ENCODE assay signal across 25 mouse cellular contexts in the genomic region with DNA sequence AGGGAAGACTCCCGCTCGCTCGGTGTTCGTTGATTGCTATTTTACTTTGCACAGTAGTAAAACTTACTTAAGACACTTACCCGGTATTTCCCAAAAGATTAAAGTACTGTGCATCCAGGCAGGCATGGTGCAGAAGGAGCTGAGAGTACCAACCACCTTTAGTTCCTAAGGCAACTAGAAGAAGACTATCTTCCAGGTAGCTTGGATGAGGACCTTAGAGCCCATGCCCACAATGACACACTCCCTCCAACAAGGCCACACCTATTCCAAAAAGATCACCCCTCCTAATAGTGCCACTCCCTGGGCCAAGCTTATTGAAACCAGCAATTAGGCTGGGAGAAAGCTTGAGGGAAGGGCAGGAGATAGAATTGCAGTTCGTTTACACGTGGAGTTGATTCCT. TPM values are rescaled to one million over a fixed set of nuclear protein-coding genes. Genes with fewer than 3 reads are reported as not detected.
DNase-seq lines count a peak whose midpoint lies in the region; ATAC-seq and TF ChIP-seq lines count a peak whose summit lies in the region.
"Had no signal": no experiment of that assay in that cellular context is flagged by ENCODE, and none has a peak within 500 bp of the region (broad histone marks: within the 10 kb centered on the region; RNA-seq: fewer than 3 reads in every experiment).

No protein-coding gene starts in this region.

- H3K36me3 ChIP-seq in heart, postnatal 0 days (replicated peaks; ENCODE audit: control insufficient read depth, insufficient read depth, low read length), result no peaks in the 10 kb centered on the region
- H3K36me3 ChIP-seq in heart, embryonic 10.5 days, result no peaks in the 10 kb centered on the region
- no peaks in the 10 kb centered on the region for H3K36me3 ChIP-seq in E14TG2a.4 (ENCODE audit: insufficient read depth, low read length)
- H3K36me3 ChIP-seq: forebrain, embryonic 10.5 days; forebrain, embryonic 15.5 days; hindbrain, embryonic 15.5 days; limb, embryonic 12.5 days; lung, embryonic 15.5 days; midbrain, embryonic 10.5 days; midbrain, embryonic 15.5 days; neural tube, embryonic 12.5 days had no signal

- no peak overlapping the region for H3K27ac ChIP-seq in heart, postnatal 0 days (ENCODE audit: low read depth)
- H3K27ac ChIP-seq in heart, embryonic 10.5 days, result no peak overlapping the region
- H3K27ac ChIP-seq: forebrain, embryonic 10.5 days; forebrain, embryonic 15.5 days; hindbrain, embryonic 15.5 days; limb, embryonic 12.5 days; lung, embryonic 15.5 days; midbrain, embryonic 10.5 days; midbrain, embryonic 15.5 days; neural tube, embryonic 12.5 days had no signal

- 48% methylated on average over 7 of the region's 7 CpGs for WGBS in heart, postnatal 0 days
- 41% methylated on average over 7 of the region's 7 CpGs for WGBS in heart, embryonic 10.5 days

- ATAC-seq in heart, postnatal 0 days (ENCODE audit: insufficient read depth, low read depth), result no peak
- ATAC-seq: forebrain, embryonic 15.5 days; inflammation-experienced regulatory T-cells, adult 6 months; midbrain, embryonic 15.5 days had no signal

- no peaks in the 10 kb centered on the region for H3K9me3 ChIP-seq in heart, postnatal 0 days (replicated peaks; ENCODE audit: control insufficient read depth, low read length)
- no peaks in the 10 kb centered on the region for H3K9me3 ChIP-seq in heart, embryonic 10.5 days
- peaks cover 7% of the 10 kb centered on the region; the same call in 1 of the 2 replicates for H3K9me3 ChIP-seq in E14TG2a.4 (ENCODE audit: low read length)
- H3K9me3 ChIP-seq: forebrain, embryonic 10.5 days; forebrain, embryonic 15.5 days; hindbrain, embryonic 15.5 days; limb, embryonic 12.5 days; lung, embryonic 15.5 days; midbrain, embryonic 10.5 days; midbrain, embryonic 15.5 days; neural tube, embryonic 12.5 days had no signal

- H3K4me2 ChIP-seq in heart, postnatal 0 days (ENCODE audit: low read depth, low read length), result peak overlapping the region; percentile 44; the same call in 1 of the 2 replicates
- H3K4me2 ChIP-seq: forebrain, embryonic 15.5 days had no signal

- no peaks in the 10 kb centered on the region for H3K27me3 ChIP-seq in heart, postnatal 0 days (ENCODE audit: control insufficient read depth, insufficient read depth, low read length)
- 0 out of 2 replicates have a peak, but pooled peaks cover 4% of the 10 kb centered on the region for H3K27me3 ChIP-seq in heart, embryonic 10.5 days (ENCODE audit: insufficient read depth, poor library complexity, severe bottlenecking)
- peaks cover 50% of the 10 kb centered on the region for H3K27me3 ChIP-seq in E14TG2a.4 (ENCODE audit: insufficient read depth, low read length)
- H3K27me3 ChIP-seq: forebrain, embryonic 15.5 days; lung, embryonic 15.5 days; midbrain, embryonic 15.5 days; neural tube, embryonic 12.5 days had no signal

- H3K4me3 ChIP-seq in heart, postnatal 0 days (ENCODE audit: low read depth, low read length), result no peak overlapping the region
- H3K4me3 ChIP-seq in heart, embryonic 10.5 days, result no peak overlapping the region; the same call in 1 of the 2 replicates
- H3K4me3 ChIP-seq in E14TG2a.4 (replicated peaks; ENCODE audit: low read length), result peak overlapping the region; percentile 41
- H3K4me3 ChIP-seq: forebrain, embryonic 15.5 days; hindbrain, embryonic 15.5 days; limb, embryonic 12.5 days; lung, embryonic 15.5 days; midbrain, embryonic 15.5 days; neural tube, embryonic 12.5 days had no signal

- no peak for TF ChIP-seq CTCF in heart, postnatal 0 days (IDR thresholded peaks at IDR 0.05; ENCODE audit: low read depth)
- TF ChIP-seq CTCF in E14TG2a.4 (conservative IDR thresholded peaks at IDR 0.05; ENCODE audit: low read length), result no peak

- intact Hi-C loops in heart, postnatal 25 days (cut with DNase I), result no loop called here

- no peak for TF ChIP-seq EP300 in heart, postnatal 0 days (IDR thresholded peaks at IDR 0.05; ENCODE audit: low read depth)

- H3K4me1 ChIP-seq in heart, postnatal 0 days (ENCODE audit: control insufficient read depth, insufficient read depth), result no peaks in the 10 kb centered on the region
- H3K4me1 ChIP-seq in heart, embryonic 10.5 days, result no peaks in the 10 kb centered on the region
- peaks cover 28% of the 10 kb centered on the region for H3K4me1 ChIP-seq in E14TG2a.4 (replicated peaks; ENCODE audit: low read depth, low read length)
- H3K4me1 ChIP-seq: forebrain, embryonic 15.5 days; limb, embryonic 12.5 days; lung, embryonic 15.5 days; midbrain, embryonic 15.5 days; neural tube, embryonic 12.5 days had no signal

- no peak overlapping the region for H3K9ac ChIP-seq in heart, postnatal 0 days (replicated peaks; ENCODE audit: low read depth, low read length)
- H3K9ac ChIP-seq: forebrain, embryonic 15.5 days; hindbrain, embryonic 15.5 days; limb, embryonic 12.5 days; lung, embryonic 15.5 days; midbrain, embryonic 15.5 days; neural tube, embryonic 12.5 days had no signal

- peak; percentile 77 for DNase-seq in heart, adult 11 months
- DNase-seq in heart, postnatal 25 days (ENCODE audit: low spot score), result no peak
- DNase-seq in heart, postnatal 0 days (ENCODE audit: low spot score), result no peak
- no peak for DNase-seq in heart, embryonic 10.5 days (ENCODE audit: low spot score)
- peak; percentile 38 for DNase-seq in ZHBTc4 (ENCODE audit: low read depth, low spot score)
- DNase-seq in layer of hippocampus, postnatal 14 days (ENCODE audit: low spot score in 2 of 2), result no peak
- DNase-seq: adrenal gland, adult 8-10 months; cerebellum, adult 2 months; cerebellum, postnatal 25 days; gastrocnemius, postnatal 25 days; heart, postnatal 4 days; kidney, adult 11 months; kidney, postnatal 36 days; layer of hippocampus, postnatal 36 days; thymus, postnatal 4 days had no signal

RNA-seq across cellular contexts. Expression of a gene that starts 46.0 kb away (rescaled TPM):
- total RNA-seq in heart, postnatal 25 days (2021), result 10 to 100 TPM; 42.9 to 43.7 TPM
- total RNA-seq in heart, postnatal 0 days (2014; rRNA removed; ENCODE audit: low replicate concordance), result 74.8 and 77.2 TPM in 2 replicates
- 10.1 and 11.0 TPM in 2 replicates for polyA plus RNA-seq in heart, postnatal 0 days (2015; fragmentation: Nextera tagmentation; extraction: Ambion mirVana)
- 12.7 and 22.7 TPM in 2 replicates for polyA plus RNA-seq in heart, embryonic 10.5 days (2016; fragmentation: Nextera tagmentation; extraction: Ambion mirVana)
- 100 to 1,000 TPM; 254 to 260 TPM for total RNA-seq in layer of hippocampus, postnatal 14 days (2021)

Comparison
In these comparisons a context has a peak if more than half of its experiments do, and no peak if none do; other contexts are left out.
1. DNase-seq: peak in heart, adult 11 months (single experiment) and ZHBTc4 (single experiment); none in heart, postnatal 25 days (single experiment), heart, postnatal 0 days (single experiment), heart, embryonic 10.5 days (single experiment) and layer of hippocampus, postnatal 14 days (0 of 2).